Mouse (Mus musculus): Measurements from ENCODE around the gene Smg5.

DNA sequence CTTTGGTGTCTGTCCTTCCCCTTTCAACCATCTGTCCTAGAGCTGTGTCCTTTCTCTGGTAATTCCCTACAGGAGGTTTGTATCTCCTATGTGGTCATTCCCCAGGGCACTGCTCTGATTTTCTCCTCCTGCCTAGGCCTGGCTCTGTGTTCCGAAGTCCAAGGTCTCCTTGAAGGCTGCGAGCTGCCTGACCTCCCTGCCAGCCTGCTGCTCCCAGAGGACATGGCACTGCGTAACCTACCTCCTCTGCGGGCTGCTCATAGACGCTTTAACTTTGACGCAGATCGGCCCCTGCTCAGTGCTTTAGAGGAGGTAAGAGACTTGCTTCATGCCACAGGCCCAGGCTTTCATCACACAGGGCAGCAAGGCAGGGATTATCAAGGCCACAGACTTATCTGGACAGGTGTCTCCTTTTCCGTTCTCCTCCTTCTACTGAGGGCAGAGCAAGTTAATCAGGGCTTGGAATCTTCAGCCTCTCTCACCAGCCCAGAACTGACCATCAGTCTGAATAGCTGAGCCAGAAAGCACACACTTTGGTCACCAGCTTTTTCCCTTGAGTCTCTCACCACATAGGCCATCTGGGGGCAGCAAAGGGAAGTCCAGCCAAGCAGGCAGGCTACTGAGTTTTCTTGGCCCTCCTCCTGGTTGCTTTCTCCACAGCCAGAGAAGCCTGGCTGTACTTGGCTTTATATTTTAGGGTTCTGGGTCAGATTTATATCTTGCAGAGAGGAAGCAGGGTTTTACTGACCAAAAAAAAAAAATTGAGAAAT lies 18.5 kb downstream of the Smg5 start:
- TF ChIP-seq EP300 (IDR thresholded peaks at IDR 0.05; ENCODE audit: low read depth) (no peak), CTCF (IDR thresholded peaks at IDR 0.05; ENCODE audit: low read depth) (peak; percentile 37)
